Mouse (Mus musculus) forebrain, embryonic 11.5 days (tissue): ENCODE data around the gene Mettl8. TPM values are rescaled to one million over a fixed set of nuclear protein-coding genes. Genes with fewer than 3 reads are reported as not detected.
A peak's percentile ranks its signal among the peaks of the same experiment; 100 is the strongest.

Source experiments
- ATAC-seq: fragments of 200-750 bp; cut with Nextera tagmentation; replicated peaks from 2 replicates; pipeline ENCODE4 v1.8.0; 2017; ENCODE audit warnings: moderate TSS enrichment; ENCODE audit not compliant: low FRiP score
- DNase-seq: peaks from one replicate; pipeline ENCODE4 v3.0.0-alpha.2; 2017; ENCODE audit warnings: low spot score
- H3K27ac ChIP-seq: fragments of 300-500 bp; sonication (generic); 2 replicates; pipeline ENCODE4 v1.5.1; 2014; ENCODE audit warnings: low read depth, low read length
- H3K27me3 ChIP-seq: fragments of 300-500 bp; sonication (generic); 2 replicates; pipeline ENCODE4 v1.6.1; 2014; ENCODE audit warnings: mild to moderate bottlenecking, low read length, mixed read lengths; ENCODE audit not compliant: control insufficient read depth, insufficient read depth
- H3K36me3 ChIP-seq: fragments of 300-500 bp; sonication (generic); 2 replicates; pipeline ENCODE4 v1.6.1; 2014; ENCODE audit warnings: mild to moderate bottlenecking, low read length, moderate library complexity, mixed read lengths; ENCODE audit not compliant: control insufficient read depth, insufficient read depth
- H3K4me1 ChIP-seq: fragments of 300-500 bp; sonication (generic); replicated peaks from 2 replicates; pipeline ENCODE4 v1.6.1; 2014; ENCODE audit warnings: low read length, mixed read lengths; ENCODE audit not compliant: control insufficient read depth, insufficient read depth
- H3K4me2 ChIP-seq: fragments of 300-500 bp; sonication (generic); 2 replicates; pipeline ENCODE4 v1.6.1; 2014; ENCODE audit warnings: low read depth, mild to moderate bottlenecking, low read length, moderate library complexity, mixed read lengths; ENCODE audit not compliant: severe bottlenecking
- H3K4me3 ChIP-seq: fragments of 300-500 bp; sonication (generic); 2 replicates; pipeline ENCODE4 v1.5.1; 2014; ENCODE audit warnings: low read depth, low read length
- H3K9ac ChIP-seq: fragments of 300-500 bp; sonication (generic); 2 replicates; pipeline ENCODE4 v1.6.1; 2014; ENCODE audit warnings: low read length
- H3K9me3 ChIP-seq: fragments of 300-500 bp; sonication (generic); 2 replicates; pipeline ENCODE4 v1.6.1; 2016; ENCODE audit warnings: low read length, mixed read lengths; ENCODE audit not compliant: control insufficient read depth
- WGBS: fragments of 180-500 bp; shearing (Covaris S2); extraction: QIAGEN DNeasy Blood & Tissue Kit; methylation state at CpG from one replicate; pipeline ENCODE4 v1.1.7; 2014; 5-methylcytosine and 5-hydroxymethylcytosine counted together
- polyA plus RNA-seq: library from polyadenylated mRNA; unstranded; fragments of >200 nt; fragmentation: Nextera tagmentation; extraction: Ambion mirVana; gene quantifications from 2 replicates; pipeline ENCODE4 v1.2.1, GENCODE M21; 2014

Mettl8 gene
- polyA plus RNA-seq, 1 experiment from 2014 or later: 24.3 TPM

- ATAC-seq: no peak
- WGBS: 75% methylated on average over 6 of the region's 6 CpGs
Observed at GRCm38 (mm10) chr2:71046151-71046550, 9.2 kb downstream of the Mettl8 start.

GRCm38 (mm10) chr2:71039522-71040121 is 15.8 kb downstream of the Mettl8 start:
- H3K4me1 ChIP-seq: no peaks in the 10 kb centered on the region
- peak; percentile 85 for DNase-seq
- 49% methylated on average over 11 of the region's 11 CpGs for WGBS
- H3K36me3 ChIP-seq: no peaks in the 10 kb centered on the region
- H3K4me3 ChIP-seq: no peak overlapping the region
- no peaks in the 10 kb centered on the region for H3K9me3 ChIP-seq
- no peak for ATAC-seq
- H3K4me2 ChIP-seq: no peak overlapping the region
- no peak overlapping the region for H3K27ac ChIP-seq
- H3K9ac ChIP-seq: no peak overlapping the region
- H3K27me3 ChIP-seq: no peaks in the 10 kb centered on the region

More at GRCm38 (mm10) chr2:71046151-71046550, 9.2 kb downstream of the Mettl8 start:
- Histone ChIP-seq H3K9me3 (no peaks in the 10 kb centered on the region), H3K9ac (no peak overlapping the region), H3K27me3 (no peaks in the 10 kb centered on the region), H3K4me3 (no peak overlapping the region), H3K4me1 (no peaks in the 10 kb centered on the region), H3K36me3 (no peaks in the 10 kb centered on the region), H3K27ac (no peak overlapping the region), H3K4me2 (no peak overlapping the region)
- no peak for DNase-seq

- H3K27ac ChIP-seq: no peak overlapping the region
- peaks cover 4% of the 10 kb centered on the region; the same call in 1 of the 2 replicates for H3K4me1 ChIP-seq
- H3K4me2 ChIP-seq: no peak overlapping the region
- no peaks in the 10 kb centered on the region for H3K27me3 ChIP-seq
- 87% methylated on average over 6 of the region's 6 CpGs for WGBS
- no peaks in the 10 kb centered on the region for H3K36me3 ChIP-seq
- ATAC-seq (no peak), DNase-seq (no peak)
- no peak overlapping the region for H3K4me3 ChIP-seq
- no peaks in the 10 kb centered on the region for H3K9me3 ChIP-seq
- no peak overlapping the region for H3K9ac ChIP-seq
Observed at GRCm38 (mm10) chr2:71037447-71037846, 17.9 kb downstream of the Mettl8 start.

DNA sequence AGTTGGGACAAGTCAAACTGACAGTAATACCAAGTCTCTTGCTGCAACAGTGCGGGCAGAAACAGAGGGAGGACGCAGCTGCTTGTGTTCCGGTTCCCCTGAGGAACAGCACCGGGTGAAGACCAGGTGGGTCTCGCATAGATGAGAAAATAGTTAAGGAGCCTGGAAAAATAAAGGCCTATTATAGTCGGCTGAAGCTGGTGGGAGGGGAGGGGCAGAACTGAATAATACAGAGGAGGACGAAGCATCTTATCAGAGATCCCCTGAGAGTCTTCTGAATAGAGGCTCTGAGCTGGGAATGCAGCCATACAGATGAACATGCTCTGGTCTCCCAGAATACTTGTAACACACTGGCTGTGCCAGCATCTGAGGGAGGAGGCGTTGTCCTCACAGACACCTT is 21.4 kb downstream of the Mettl8 start:
- H3K4me1 ChIP-seq: peaks cover 4% of the 10 kb centered on the region; the same call in 1 of the 2 replicates
- H3K9ac ChIP-seq: no peak overlapping the region
- 65% methylated on average over 8 of the region's 8 CpGs for WGBS
- H3K27me3 ChIP-seq: no peaks in the 10 kb centered on the region
- ATAC-seq: no peak
- no peaks in the 10 kb centered on the region for H3K9me3 ChIP-seq
- DNase-seq: peak; percentile 30
- no peak overlapping the region for H3K27ac ChIP-seq
- H3K4me2 ChIP-seq: no peak overlapping the region
- H3K36me3 ChIP-seq: no peaks in the 10 kb centered on the region
- H3K4me3 ChIP-seq: no peak overlapping the region

DNA sequence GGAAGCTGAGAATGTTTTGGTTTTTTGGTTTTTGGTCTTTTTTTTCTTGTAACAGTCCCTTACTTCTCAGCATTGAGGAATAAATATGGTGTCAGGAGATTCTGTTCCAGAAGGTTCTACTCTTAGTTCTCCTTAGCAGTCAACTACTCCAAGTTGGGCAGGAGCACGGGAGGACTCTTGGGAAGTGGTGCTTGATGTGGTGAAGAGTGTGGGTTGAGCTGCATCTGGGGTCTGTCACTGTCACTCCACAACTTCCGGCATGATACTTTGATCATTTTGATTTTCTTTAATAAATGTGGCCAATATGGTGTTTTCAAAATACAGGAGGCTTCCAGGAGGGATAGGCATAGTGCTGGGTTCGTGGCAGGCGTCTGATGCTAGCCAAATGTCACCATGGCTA is 22.4 kb downstream of the Mettl8 start:
- WGBS: 92% methylated on average over 4 of the region's 4 CpGs
- no peak overlapping the region for H3K27ac ChIP-seq
- ATAC-seq: no peak

GRCm38 (mm10) chr2:71031973-71032794 is 23.2 kb downstream of the Mettl8 start:
- Histone ChIP-seq H3K27me3 (no peaks in the 10 kb centered on the region), H3K9ac (no peak overlapping the region), H3K4me3 (no peak overlapping the region), H3K9me3 (no peaks in the 10 kb centered on the region), H3K36me3 (no peaks in the 10 kb centered on the region), H3K4me2 (no peak overlapping the region), H3K4me1 (peaks cover 4% of the 10 kb centered on the region; the same call in 1 of the 2 replicates), H3K27ac (no peak overlapping the region)
- DNase-seq (peak; percentile 23), ATAC-seq (no peak)
- 82% methylated on average over 18 of the region's 18 CpGs for WGBS

More for the DNA sequence above, 22.4 kb downstream of the Mettl8 start:
- no peak overlapping the region for H3K4me2 ChIP-seq
- no peak overlapping the region for H3K4me3 ChIP-seq
- DNase-seq: peak; percentile 24
- H3K9ac ChIP-seq: no peak overlapping the region
- no peaks in the 10 kb centered on the region for H3K36me3 ChIP-seq
- H3K4me1 ChIP-seq: peaks cover 4% of the 10 kb centered on the region; the same call in 1 of the 2 replicates
- H3K9me3 ChIP-seq: no peaks in the 10 kb centered on the region
- no peaks in the 10 kb centered on the region for H3K27me3 ChIP-seq

DNA sequence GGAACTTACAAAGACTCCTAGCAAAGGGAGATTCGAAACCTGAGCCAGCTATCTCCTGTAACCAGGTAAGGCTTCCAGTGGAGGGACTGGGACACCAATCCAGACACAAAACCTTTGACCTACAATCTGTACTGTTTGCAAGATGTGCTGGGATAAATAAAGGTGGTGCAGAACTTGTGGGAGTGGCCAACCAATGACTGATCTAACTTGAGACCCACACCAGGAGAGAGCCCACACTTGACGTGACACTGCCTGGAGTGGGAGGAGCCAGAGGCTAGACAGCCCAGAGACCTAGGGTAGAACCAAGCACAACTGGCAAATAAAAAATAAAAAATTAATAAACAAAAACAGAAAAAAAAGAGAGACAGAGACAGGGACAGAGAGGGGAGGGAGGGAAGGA is 24.7 kb downstream of the Mettl8 start:
- H3K27me3 ChIP-seq: no peaks in the 10 kb centered on the region
- H3K27ac ChIP-seq: no peak overlapping the region
- DNase-seq (peak; percentile 32), ATAC-seq (no peak)
- H3K9me3 ChIP-seq: no peaks in the 10 kb centered on the region
- WGBS: 83% methylated on average over 2 of the region's 2 CpGs
- no peak overlapping the region for H3K4me3 ChIP-seq
- H3K4me1 ChIP-seq: peaks cover 4% of the 10 kb centered on the region; the same call in 1 of the 2 replicates
- H3K9ac ChIP-seq: no peak overlapping the region
- H3K36me3 ChIP-seq: no peaks in the 10 kb centered on the region
- H3K4me2 ChIP-seq: no peak overlapping the region

DNA sequence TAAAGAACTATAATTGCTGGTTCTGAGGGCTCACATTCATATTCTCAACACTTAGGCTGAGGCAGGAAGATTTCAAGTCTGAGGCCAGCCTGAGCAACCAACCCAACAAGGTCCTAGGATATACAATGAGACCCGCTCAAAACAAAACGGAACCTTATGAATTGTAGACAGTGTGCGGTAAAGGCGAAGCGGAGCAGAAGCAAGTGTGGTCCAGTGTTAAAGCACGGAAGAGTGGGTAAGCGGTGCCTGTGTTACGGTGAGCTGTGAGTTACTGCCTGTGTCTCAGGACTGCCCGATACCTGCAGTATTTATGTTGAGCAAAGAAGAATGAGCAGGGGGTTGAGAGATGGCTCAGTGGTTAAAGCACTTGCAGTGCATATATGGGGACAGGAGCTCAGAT is 27.8 kb downstream of the Mettl8 start:
- H3K4me1 ChIP-seq: no peaks in the 10 kb centered on the region
- WGBS: 97% methylated on average over 9 of the region's 9 CpGs
- ATAC-seq (no peak), DNase-seq (peak; percentile 29)
- no peak overlapping the region for H3K27ac ChIP-seq
- no peak overlapping the region for H3K4me3 ChIP-seq
- H3K9ac ChIP-seq: no peak overlapping the region
- no peak overlapping the region for H3K4me2 ChIP-seq
- H3K36me3 ChIP-seq: no peaks in the 10 kb centered on the region
- no peaks in the 10 kb centered on the region for H3K9me3 ChIP-seq
- H3K27me3 ChIP-seq: no peaks in the 10 kb centered on the region
